Mouse (Mus musculus): Measurements from ENCODE around the gene Serac1. TPM values are rescaled to one million over a fixed set of nuclear protein-coding genes. Genes with fewer than 3 reads are reported as not detected.

Serac1 gene
- polyA plus RNA-seq, 2 experiments, result 0.69 to 1.6 TPM

DNA sequence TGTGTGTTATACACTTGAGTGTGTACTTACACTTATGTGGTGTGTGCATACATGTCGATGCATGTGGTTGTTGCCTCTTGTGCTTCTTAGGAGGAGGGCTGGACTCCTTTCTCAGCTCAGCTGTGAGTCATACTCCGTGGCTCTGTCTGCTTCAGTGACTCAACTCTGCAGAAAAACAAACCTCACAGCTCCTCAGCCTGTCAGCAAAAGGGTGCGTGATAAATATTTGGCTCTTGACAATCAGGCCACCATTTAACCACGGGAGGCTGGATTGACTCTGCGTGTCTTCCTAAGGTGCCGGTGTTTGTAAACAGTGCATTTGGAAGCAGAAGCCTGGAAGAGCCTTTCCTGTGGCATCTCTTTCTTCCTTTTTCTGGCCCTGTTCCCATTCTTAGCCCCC lies 84.9 kb downstream of the Serac1 start:
- Histone ChIP-seq H3K9me3 (ENCODE audit: control insufficient read depth, low read length) (no peaks in the 10 kb centered on the region), H3K4me1 (replicated peaks; ENCODE audit: control insufficient read depth in 2 of 2, insufficient read depth in 2 of 2, low read length in 1 of 2) (no peaks in the 10 kb centered on the region), H3K4me2 (ENCODE audit: low read depth) (no peak overlapping the region), H3K27me3 (ENCODE audit: control insufficient read depth, insufficient read depth, low read length) (no peaks in the 10 kb centered on the region), H3K36me3 (replicated peaks; ENCODE audit: control insufficient read depth, insufficient read depth, low read depth) (no peaks in the 10 kb centered on the region), H3K4me3 (ENCODE audit: insufficient read depth in 1 of 2, low read depth in 2 of 2, low read length in 2 of 2) (no peak overlapping the region), H3K9ac (replicated peaks) (no peak overlapping the region), H3K27ac (no peak overlapping the region)
- no peak for DNase-seq (ENCODE audit: low read depth in 3 of 3, low spot score in 3 of 3)
- WGBS (ENCODE audit: insufficient replicate concordance), result 58% methylated on average over 6 of the region's 6 CpGs
- TF ChIP-seq EP300 (IDR thresholded peaks at IDR 0.05; ENCODE audit: low read depth) (no peak), CTCF (IDR thresholded peaks at IDR 0.05; ENCODE audit: low read depth) (no peak)
- ATAC-seq (ENCODE audit: insufficient read depth), result no peak

DNA sequence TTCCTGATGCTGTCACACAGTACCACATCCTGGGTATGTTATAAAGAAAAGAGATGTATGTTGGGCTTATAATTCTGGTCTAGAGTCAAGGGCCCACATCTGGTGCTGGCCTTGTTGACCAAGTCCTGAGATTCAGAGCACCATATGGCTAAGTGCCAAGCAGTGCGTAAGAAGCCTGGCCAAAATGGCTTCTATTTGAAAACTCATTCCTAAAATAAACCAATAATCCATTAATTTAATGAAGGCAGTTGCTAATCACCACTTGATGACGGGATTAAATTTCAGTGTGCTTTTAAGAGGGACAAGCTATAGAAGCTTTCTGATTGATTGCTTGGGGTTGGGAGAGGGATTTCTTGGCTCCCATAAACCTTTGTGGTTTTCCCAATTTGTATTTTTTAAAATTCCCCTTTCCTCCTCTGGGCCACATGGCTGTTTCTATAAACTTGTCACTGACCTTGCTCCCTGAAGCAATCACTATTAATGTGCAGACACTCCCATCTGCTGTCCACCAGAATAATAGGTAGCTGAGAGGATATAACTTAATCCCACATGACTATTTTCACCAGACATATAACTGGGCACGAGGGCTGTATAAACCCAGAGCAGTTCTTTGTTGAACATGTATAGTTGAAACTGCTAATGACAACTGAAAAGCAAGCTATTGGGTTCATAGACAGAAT lies 85.8 kb downstream of the Serac1 start:
- H3K4me2 ChIP-seq (ENCODE audit: low read depth), result no peak overlapping the region
- no peak for DNase-seq (ENCODE audit: low read depth in 3 of 3, low spot score in 3 of 3)
- TF ChIP-seq EP300 (IDR thresholded peaks at IDR 0.05; ENCODE audit: low read depth), result no peak
- no peak for TF ChIP-seq CTCF (IDR thresholded peaks at IDR 0.05; ENCODE audit: low read depth)
- no peaks in the 10 kb centered on the region for H3K36me3 ChIP-seq (replicated peaks; ENCODE audit: control insufficient read depth, insufficient read depth, low read depth)
- H3K27me3 ChIP-seq (ENCODE audit: control insufficient read depth, insufficient read depth, low read length), result no peaks in the 10 kb centered on the region
- WGBS (ENCODE audit: insufficient replicate concordance), result 67% methylated on average over 3 of the region's 3 CpGs
- H3K27ac ChIP-seq, result no peak overlapping the region
- no peaks in the 10 kb centered on the region for H3K9me3 ChIP-seq (ENCODE audit: control insufficient read depth, low read length)
- no peak for ATAC-seq (ENCODE audit: insufficient read depth)
- no peak overlapping the region for H3K4me3 ChIP-seq (ENCODE audit: insufficient read depth in 1 of 2, low read depth in 2 of 2, low read length in 2 of 2)
- no peak overlapping the region for H3K9ac ChIP-seq (replicated peaks)
- no peaks in the 10 kb centered on the region for H3K4me1 ChIP-seq (replicated peaks; ENCODE audit: control insufficient read depth in 2 of 2, insufficient read depth in 2 of 2, low read length in 1 of 2)

DNA sequence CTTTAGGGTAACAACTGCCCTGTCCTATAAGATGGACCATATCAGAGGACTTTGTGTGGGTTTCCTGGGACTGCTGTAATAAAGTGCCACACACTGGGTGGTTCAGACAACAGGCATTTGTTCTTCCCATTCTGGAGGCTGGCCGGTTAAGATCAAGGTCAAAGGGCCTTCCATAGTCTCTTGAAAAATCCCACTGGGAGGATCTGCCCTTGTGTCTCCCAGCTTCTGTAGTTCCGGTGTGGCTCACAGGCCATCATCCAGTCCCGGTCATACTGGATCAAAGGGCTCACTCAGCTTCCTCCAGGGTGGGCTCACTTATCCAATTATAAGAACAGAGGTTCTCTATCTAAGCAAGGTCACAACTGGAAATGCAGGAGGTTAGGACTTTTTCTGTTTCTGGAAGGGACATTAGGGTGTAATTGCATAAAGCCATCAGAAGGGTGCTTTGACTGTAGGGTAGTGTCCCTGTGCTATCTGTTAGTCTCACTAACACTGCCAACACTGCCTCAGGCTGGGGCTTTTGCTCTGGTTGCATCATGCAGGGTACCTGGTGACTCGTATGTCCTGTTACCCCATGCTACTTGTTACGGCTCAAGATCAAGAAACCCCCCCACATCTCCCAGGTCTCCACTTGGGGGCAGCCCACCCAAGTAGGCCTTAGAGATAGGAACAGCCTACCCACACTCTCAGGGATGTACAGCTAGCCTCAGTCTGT lies 86.5 kb downstream of the Serac1 start:
- TF ChIP-seq CTCF (IDR thresholded peaks at IDR 0.05; ENCODE audit: low read depth), result no peak
- TF ChIP-seq EP300 (IDR thresholded peaks at IDR 0.05; ENCODE audit: low read depth), result no peak
- DNase-seq (ENCODE audit: low read depth in 3 of 3, low spot score in 3 of 3) (no peak), ATAC-seq (ENCODE audit: insufficient read depth) (no peak)
- H3K4me3 ChIP-seq (ENCODE audit: insufficient read depth in 1 of 2, low read depth in 2 of 2, low read length in 2 of 2), result no peak overlapping the region
- no peak overlapping the region for H3K9ac ChIP-seq (replicated peaks)
- 68% methylated on average over 5 of the region's 5 CpGs for WGBS (ENCODE audit: insufficient replicate concordance)
- no peak overlapping the region for H3K27ac ChIP-seq
- no peaks in the 10 kb centered on the region for H3K27me3 ChIP-seq (ENCODE audit: control insufficient read depth, insufficient read depth, low read length)
- H3K4me1 ChIP-seq (replicated peaks; ENCODE audit: control insufficient read depth in 2 of 2, insufficient read depth in 2 of 2, low read length in 1 of 2), result no peaks in the 10 kb centered on the region
- H3K9me3 ChIP-seq (ENCODE audit: control insufficient read depth, low read length), result no peaks in the 10 kb centered on the region
- H3K36me3 ChIP-seq (replicated peaks; ENCODE audit: control insufficient read depth, insufficient read depth, low read depth), result no peaks in the 10 kb centered on the region
- no peak overlapping the region for H3K4me2 ChIP-seq (ENCODE audit: low read depth)

Other genes starting within 250 kb of the Serac1 start
- 6.9 and 9.4 TPM in 2 replicates for gene Snx9, start 238.4 kb downstream of the Serac1 start, polyA plus RNA-seq (2012; rRNA removed)
- 11.6 and 13.5 TPM in 2 replicates for gene Snx9, start 238.4 kb downstream of the Serac1 start, polyA plus RNA-seq (2014; fragmentation: Nextera tagmentation; extraction: Ambion mirVana)
- 1.3 and 1.9 TPM in 2 replicates for gene Synj2, start 138.5 kb downstream of the Serac1 start, polyA plus RNA-seq (2012; rRNA removed)
- gene Synj2, start 138.5 kb downstream of the Serac1 start, polyA plus RNA-seq (2014; fragmentation: Nextera tagmentation; extraction: Ambion mirVana), result 1.6 TPM in 2 replicates
- 11.9 and 26.7 TPM in 2 replicates for gene Gtf2h5, start within 50 bp of the Serac1 start, polyA plus RNA-seq (2012; rRNA removed)
- 82.3 and 84.0 TPM in 2 replicates for gene Gtf2h5, start within 50 bp of the Serac1 start, polyA plus RNA-seq (2014; fragmentation: Nextera tagmentation; extraction: Ambion mirVana)
- gene Tulp4, start 26.7 kb upstream of the Serac1 start, polyA plus RNA-seq (2012; rRNA removed), result 3.4 and 4.7 TPM in 2 replicates
- 21.4 and 24.1 TPM in 2 replicates for gene Tulp4, start 26.7 kb upstream of the Serac1 start, polyA plus RNA-seq (2014; fragmentation: Nextera tagmentation; extraction: Ambion mirVana)
- gene Tmem181a, start 177.1 kb upstream of the Serac1 start, polyA plus RNA-seq (2012; rRNA removed), result 1.7 and 2.3 TPM in 2 replicates
- gene Tmem181a, start 177.1 kb upstream of the Serac1 start, polyA plus RNA-seq (2014; fragmentation: Nextera tagmentation; extraction: Ambion mirVana), result 1.8 and 2.5 TPM in 2 replicates
- 6.5 and 7.2 TPM in 2 replicates for gene Dynlt1a, start 237.8 kb upstream of the Serac1 start, polyA plus RNA-seq (2012; rRNA removed)
- 6.0 and 6.4 TPM in 2 replicates for gene Dynlt1a, start 237.8 kb upstream of the Serac1 start, polyA plus RNA-seq (2014; fragmentation: Nextera tagmentation; extraction: Ambion mirVana)

All from liver, embryonic 14.5 days (tissue).